Mouse (Mus musculus): ENCODE data around the gene Vmn1r174. TPM values are rescaled to one million over a fixed set of nuclear protein-coding genes. Genes with fewer than 3 reads are reported as not detected.

Gene Vmn1r174
- total and polyA plus RNA-seq, 3 experiments, result not detected

Other genes starting within 250 kb of the Vmn1r174 start
- not detected in 2 replicates for gene Vmn1r167, start 245.1 kb upstream of the Vmn1r174 start, total RNA-seq (2012; rRNA removed)
- not detected for gene Vmn1r167, start 245.1 kb upstream of the Vmn1r174 start, polyA plus RNA-seq (2012; ENCODE audit: insufficient read depth in 1 of 2, insufficient read length in 2 of 2, low read depth in 1 of 2, low replicate concordance in 2 of 2, missing spikeins in 1 of 2)
- not detected in 2 replicates for gene Vmn1r168, start 212.5 kb upstream of the Vmn1r174 start, total RNA-seq (2012; rRNA removed)
- gene Vmn1r168, start 212.5 kb upstream of the Vmn1r174 start, polyA plus RNA-seq (2012; ENCODE audit: insufficient read depth in 1 of 2, insufficient read length in 2 of 2, low read depth in 1 of 2, low replicate concordance in 2 of 2, missing spikeins in 1 of 2), result not detected
- not detected in 2 replicates for gene Vmn1r169, start 176.7 kb upstream of the Vmn1r174 start, total RNA-seq (2012; rRNA removed)
- not detected for gene Vmn1r169, start 176.7 kb upstream of the Vmn1r174 start, polyA plus RNA-seq (2012; ENCODE audit: insufficient read depth in 1 of 2, insufficient read length in 2 of 2, low read depth in 1 of 2, low replicate concordance in 2 of 2, missing spikeins in 1 of 2)
- not detected in 2 replicates for gene Vmn1r170, start 146.1 kb upstream of the Vmn1r174 start, total RNA-seq (2012; rRNA removed)
- not detected for gene Vmn1r170, start 146.1 kb upstream of the Vmn1r174 start, polyA plus RNA-seq (2012; ENCODE audit: insufficient read depth in 1 of 2, insufficient read length in 2 of 2, low read depth in 1 of 2, low replicate concordance in 2 of 2, missing spikeins in 1 of 2)
- gene Vmn1r171, start 121.5 kb upstream of the Vmn1r174 start, total RNA-seq (2012; rRNA removed), result not detected in 2 replicates
- gene Vmn1r171, start 121.5 kb upstream of the Vmn1r174 start, polyA plus RNA-seq (2012; ENCODE audit: insufficient read depth in 1 of 2, insufficient read length in 2 of 2, low read depth in 1 of 2, low replicate concordance in 2 of 2, missing spikeins in 1 of 2), result not detected
- gene Vmn1r172, start 94.0 kb upstream of the Vmn1r174 start, total RNA-seq (2012; rRNA removed), result not detected in 2 replicates
- gene Vmn1r172, start 94.0 kb upstream of the Vmn1r174 start, polyA plus RNA-seq (2012; ENCODE audit: insufficient read depth in 1 of 2, insufficient read length in 2 of 2, low read depth in 1 of 2, low replicate concordance in 2 of 2, missing spikeins in 1 of 2), result not detected
- not detected in 2 replicates for gene Vmn1r173, start 51.6 kb upstream of the Vmn1r174 start, total RNA-seq (2012; rRNA removed)
- gene Vmn1r173, start 51.6 kb upstream of the Vmn1r174 start, polyA plus RNA-seq (2012; ENCODE audit: insufficient read depth in 1 of 2, insufficient read length in 2 of 2, low read depth in 1 of 2, low replicate concordance in 2 of 2, missing spikeins in 1 of 2), result not detected
- gene Vmn1r175, start 58.4 kb downstream of the Vmn1r174 start, total RNA-seq (2012; rRNA removed), result not detected in 2 replicates
- gene Vmn1r175, start 58.4 kb downstream of the Vmn1r174 start, polyA plus RNA-seq (2012; ENCODE audit: insufficient read depth in 1 of 2, insufficient read length in 2 of 2, low read depth in 1 of 2, low replicate concordance in 2 of 2, missing spikeins in 1 of 2), result not detected
- gene Vmn1r176, start 85.1 kb downstream of the Vmn1r174 start, total RNA-seq (2012; rRNA removed), result not detected in 2 replicates
- not detected for gene Vmn1r176, start 85.1 kb downstream of the Vmn1r174 start, polyA plus RNA-seq (2012; ENCODE audit: insufficient read depth in 1 of 2, insufficient read length in 2 of 2, low read depth in 1 of 2, low replicate concordance in 2 of 2, missing spikeins in 1 of 2)
- gene Vmn1r177, start 114.2 kb downstream of the Vmn1r174 start, total RNA-seq (2012; rRNA removed), result not detected in 2 replicates
- not detected for gene Vmn1r177, start 114.2 kb downstream of the Vmn1r174 start, polyA plus RNA-seq (2012; ENCODE audit: insufficient read depth in 1 of 2, insufficient read length in 2 of 2, low read depth in 1 of 2, low replicate concordance in 2 of 2, missing spikeins in 1 of 2)
- not detected in 2 replicates for gene Vmn1r178, start 139.7 kb downstream of the Vmn1r174 start, total RNA-seq (2012; rRNA removed)
- not detected for gene Vmn1r178, start 139.7 kb downstream of the Vmn1r174 start, polyA plus RNA-seq (2012; ENCODE audit: insufficient read depth in 1 of 2, insufficient read length in 2 of 2, low read depth in 1 of 2, low replicate concordance in 2 of 2, missing spikeins in 1 of 2)
- gene Vmn1r179, start 174.7 kb downstream of the Vmn1r174 start, total RNA-seq (2012; rRNA removed), result not detected in 2 replicates
- gene Vmn1r179, start 174.7 kb downstream of the Vmn1r174 start, polyA plus RNA-seq (2012; ENCODE audit: insufficient read depth in 1 of 2, insufficient read length in 2 of 2, low read depth in 1 of 2, low replicate concordance in 2 of 2, missing spikeins in 1 of 2), result not detected
- not detected in 2 replicates for gene Vmn1r180, start 198.4 kb downstream of the Vmn1r174 start, total RNA-seq (2012; rRNA removed)
- not detected for gene Vmn1r180, start 198.4 kb downstream of the Vmn1r174 start, polyA plus RNA-seq (2012; ENCODE audit: insufficient read depth in 1 of 2, insufficient read length in 2 of 2, low read depth in 1 of 2, low replicate concordance in 2 of 2, missing spikeins in 1 of 2)
- gene Vmn1r181, start 222.3 kb downstream of the Vmn1r174 start, total RNA-seq (2012; rRNA removed), result not detected in 2 replicates
- gene Vmn1r181, start 222.3 kb downstream of the Vmn1r174 start, polyA plus RNA-seq (2012; ENCODE audit: insufficient read depth in 1 of 2, insufficient read length in 2 of 2, low read depth in 1 of 2, low replicate concordance in 2 of 2, missing spikeins in 1 of 2), result not detected
- gene V1rd19, start 249.4 kb downstream of the Vmn1r174 start, total RNA-seq (2012; rRNA removed), result not detected in 2 replicates
- not detected for gene V1rd19, start 249.4 kb downstream of the Vmn1r174 start, polyA plus RNA-seq (2012; ENCODE audit: insufficient read depth in 1 of 2, insufficient read length in 2 of 2, low read depth in 1 of 2, low replicate concordance in 2 of 2, missing spikeins in 1 of 2)